ENCODE assay signal across 17 mouse cellular contexts in genomic region chr7:113294598-113294997, GRCm38 (mm10).
DNase-seq lines count a peak whose midpoint lies in the region; ATAC-seq and TF ChIP-seq lines count a peak whose summit lies in the region.
"Had no signal": no experiment of that assay in that cellular context is flagged by ENCODE, and none has a peak within 500 bp of the region (broad histone marks: within the 10 kb centered on the region; RNA-seq: fewer than 3 reads in every experiment).

No protein-coding gene starts in this region.

- WGBS in heart, embryonic 16.5 days = 78% methylated on average over 6 of the region's 6 CpGs
- 85% methylated on average over 6 of the region's 6 CpGs for WGBS in embryonic facial prominence, embryonic 14.5 days
- 30% methylated on average over 6 of the region's 6 CpGs for WGBS in liver, embryonic 12.5 days (ENCODE audit: insufficient replicate concordance)

- peaks cover 5% of the 10 kb centered on the region; the same call in 1 of the 2 replicates for H3K4me1 ChIP-seq in heart, embryonic 16.5 days (ENCODE audit: control insufficient read depth, insufficient read depth, low read length)
- H3K4me1 ChIP-seq in embryonic facial prominence, embryonic 14.5 days (ENCODE audit: control insufficient read depth, insufficient read depth, low read length) = peaks cover 3% of the 10 kb centered on the region; the same call in 1 of the 2 replicates
- H3K4me1 ChIP-seq in liver, embryonic 12.5 days = peaks cover 64% of the 10 kb centered on the region

- TF ChIP-seq CTCF in layer of hippocampus, adult 2 months (conservative IDR thresholded peaks at IDR 0.05) = no peak

- H3K27ac ChIP-seq in heart, embryonic 16.5 days (ENCODE audit: low read length) = peak overlapping the region; percentile 44; the same call in 1 of the 2 replicates
- H3K27ac ChIP-seq in embryonic facial prominence, embryonic 14.5 days (replicated peaks; ENCODE audit: low read depth, low read length) = no peak overlapping the region
- peak overlapping the region; percentile 80 for H3K27ac ChIP-seq in liver, embryonic 12.5 days
- no peak overlapping the region for H3K27ac ChIP-seq in layer of hippocampus, adult 2 months
- H3K27ac ChIP-seq: embryonic facial prominence, embryonic 13.5 days; kidney, embryonic 15.5 days; limb, embryonic 13.5 days; midbrain, embryonic 12.5 days had no signal

- no peak for ATAC-seq in heart, embryonic 16.5 days (replicated peaks; ENCODE audit: extremely low read depth, insufficient read depth, low FRiP score)
- ATAC-seq in embryonic facial prominence, embryonic 14.5 days (ENCODE audit: low read depth) = no peak
- ATAC-seq in liver, embryonic 12.5 days = peak; percentile 60

- H3K36me3 ChIP-seq in heart, embryonic 16.5 days (ENCODE audit: control insufficient read depth, insufficient read depth) = peaks cover 6% of the 10 kb centered on the region; the same call in 1 of the 2 replicates
- no peaks in the 10 kb centered on the region for H3K36me3 ChIP-seq in embryonic facial prominence, embryonic 14.5 days (ENCODE audit: control insufficient read depth, insufficient read depth, low read length)
- peaks cover 16% of the 10 kb centered on the region for H3K36me3 ChIP-seq in liver, embryonic 12.5 days
- H3K36me3 ChIP-seq: midbrain, embryonic 12.5 days had no signal

- no peaks in the 10 kb centered on the region for H3K9me3 ChIP-seq in heart, embryonic 16.5 days (replicated peaks; ENCODE audit: control insufficient read depth, low read length)
- H3K9me3 ChIP-seq in embryonic facial prominence, embryonic 14.5 days (ENCODE audit: control insufficient read depth, low read length) = no peaks in the 10 kb centered on the region
- H3K9me3 ChIP-seq in liver, embryonic 12.5 days (replicated peaks) = no peaks in the 10 kb centered on the region
- H3K9me3 ChIP-seq: embryonic facial prominence, embryonic 13.5 days; kidney, embryonic 15.5 days; limb, embryonic 13.5 days; midbrain, embryonic 12.5 days had no signal

- DNase-seq in heart, adult 9 months (ENCODE audit: low spot score in 2 of 2) = no peak
- no peak for DNase-seq in embryonic facial prominence, embryonic 14.5 days (ENCODE audit: low spot score)
- DNase-seq in adrenal gland, adult 18-20 months (ENCODE audit: low spot score in 2 of 2) = no peak
- no peak for DNase-seq in right cerebral cortex, postnatal 36 days (ENCODE audit: low spot score in 2 of 2)
- DNase-seq in layer of hippocampus, adult 2 months (ENCODE audit: low spot score in 2 of 2) = no peak
- DNase-seq: adrenal gland, postnatal 10 days; forebrain, postnatal 0 days; gastrocnemius, postnatal 10 days; lung, postnatal 14 days; retina, postnatal 1 day had no signal

- no peak overlapping the region for H3K4me3 ChIP-seq in heart, embryonic 16.5 days (ENCODE audit: low read length)
- no peak overlapping the region for H3K4me3 ChIP-seq in embryonic facial prominence, embryonic 14.5 days (ENCODE audit: low read depth, low read length)
- H3K4me3 ChIP-seq in liver, embryonic 12.5 days = peak overlapping the region; percentile 58
- H3K4me3 ChIP-seq in layer of hippocampus, adult 2 months = no peak overlapping the region
- H3K4me3 ChIP-seq: embryonic facial prominence, embryonic 13.5 days; kidney, embryonic 15.5 days; limb, embryonic 13.5 days; midbrain, embryonic 12.5 days; myocyte had no signal

- no peak overlapping the region for H3K9ac ChIP-seq in heart, embryonic 16.5 days (ENCODE audit: low read length)
- no peak overlapping the region for H3K9ac ChIP-seq in embryonic facial prominence, embryonic 14.5 days (ENCODE audit: low read depth, low read length)
- no peak overlapping the region for H3K9ac ChIP-seq in liver, embryonic 12.5 days
- H3K9ac ChIP-seq: embryonic facial prominence, embryonic 13.5 days; forebrain, postnatal 0 days; kidney, embryonic 15.5 days; limb, embryonic 13.5 days had no signal

- H3K27me3 ChIP-seq in heart, embryonic 16.5 days (ENCODE audit: control insufficient read depth, insufficient read depth, low read length) = no peaks in the 10 kb centered on the region
- H3K27me3 ChIP-seq in embryonic facial prominence, embryonic 14.5 days (replicated peaks; ENCODE audit: control insufficient read depth, insufficient read depth, low read length) = no peaks in the 10 kb centered on the region
- H3K27me3 ChIP-seq in liver, embryonic 12.5 days (replicated peaks) = no peaks in the 10 kb centered on the region
- H3K27me3 ChIP-seq: embryonic facial prominence, embryonic 13.5 days; kidney, embryonic 15.5 days; limb, embryonic 13.5 days; midbrain, embryonic 12.5 days had no signal

- peak overlapping the region; percentile 22; the same call in 1 of the 2 replicates for H3K4me2 ChIP-seq in heart, embryonic 16.5 days (ENCODE audit: low read depth, low read length)
- H3K4me2 ChIP-seq in embryonic facial prominence, embryonic 14.5 days (ENCODE audit: low read depth, low read length) = 0 out of 2 replicates have a peak overlapping the region, but pooled peaks have one; percentile 24
- peak overlapping the region; percentile 81 for H3K4me2 ChIP-seq in liver, embryonic 12.5 days

Comparison
In these comparisons a context has a peak if more than half of its experiments do, and no peak if none do; other contexts are left out.
1. H3K27ac ChIP-seq: peak in heart, embryonic 16.5 days (single experiment) and liver, embryonic 12.5 days (single experiment); none in embryonic facial prominence, embryonic 14.5 days (single experiment) and layer of hippocampus, adult 2 months (single experiment).
2. H3K4me2 ChIP-seq: peak in every context shown above with its lines; median percentile 81 in liver, embryonic 12.5 days; 24 in embryonic facial prominence, embryonic 14.5 days; 22 in heart, embryonic 16.5 days.